Mouse (Mus musculus) bone marrow macrophage, adult 2 months (primary cell): ENCODE measurements at regions not wholly inside any gene's neighbourhood (a gene's known extent, or its start where the extent isn't known, plus 50 kb on each side); places are given as distances from the start of the nearest gene placed in this dataset.

ENCODE experiments used
- H3K27ac ChIP-seq: 2 replicates; pipeline ENCODE4 v1.5.1; 2012; ENCODE audit warnings: low read depth, low read length; ENCODE audit not compliant: insufficient read depth
- H3K4me1 ChIP-seq: 2 replicates; pipeline ENCODE4 v1.6.1; 2012; ENCODE audit warnings: low read length; ENCODE audit not compliant: control insufficient read depth, insufficient read depth
- H3K4me3 ChIP-seq: 2 replicates; pipeline ENCODE4 v1.5.1; 2012; ENCODE audit warnings: mild to moderate bottlenecking, low read length, moderate library complexity; ENCODE audit not compliant: insufficient read depth
- CTCF ChIP-seq: IDR thresholded peaks from 2 replicates; pipeline ENCODE4 v1.5.1; 2012; ENCODE audit warnings: low read depth, mild to moderate bottlenecking, low read length, moderate library complexity
- POLR2A ChIP-seq: IDR thresholded peaks from 2 replicates; pipeline ENCODE4 v1.6.1; 2012; ENCODE audit warnings: mild to moderate bottlenecking, low read depth, low read length, borderline replicate concordance

DNA sequence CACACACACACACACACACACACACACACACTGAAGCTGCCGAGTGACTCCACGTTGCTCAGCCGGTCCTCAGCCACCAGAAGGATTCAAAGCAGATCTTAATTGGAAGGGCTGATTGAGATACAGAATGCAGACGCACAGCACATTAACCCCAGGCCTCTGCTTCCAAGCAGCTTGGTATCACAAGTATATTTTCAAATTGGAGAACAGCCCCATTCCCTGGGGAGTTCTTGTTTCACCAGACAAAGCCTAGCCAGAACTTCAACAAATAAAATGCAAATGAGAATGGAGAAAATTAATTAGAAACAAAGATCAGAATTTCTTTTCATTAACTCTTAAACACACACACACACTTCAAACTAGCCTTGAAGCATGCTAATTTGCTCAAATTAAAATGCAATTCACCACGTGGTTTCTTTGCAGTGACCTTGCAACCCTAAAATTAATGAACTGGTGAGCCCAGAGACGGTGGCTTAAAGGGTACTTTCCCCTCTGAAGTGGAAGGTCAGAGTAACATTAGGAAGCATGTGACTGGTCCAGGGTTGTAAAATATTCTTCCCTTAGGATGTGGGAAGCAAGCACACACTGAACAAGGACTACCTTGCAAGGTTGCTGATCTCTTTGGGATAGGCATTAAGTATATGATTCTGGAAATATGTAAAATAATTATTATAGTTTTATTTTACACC lies 72.2 kb upstream of the Dapk1 start:
- Histone ChIP-seq H3K4me1 (no peaks in the 10 kb centered on the region), H3K27ac (no peak overlapping the region), H3K4me3 (no peak overlapping the region)
- TF ChIP-seq POLR2A (no peak), CTCF (no peak)

DNA sequence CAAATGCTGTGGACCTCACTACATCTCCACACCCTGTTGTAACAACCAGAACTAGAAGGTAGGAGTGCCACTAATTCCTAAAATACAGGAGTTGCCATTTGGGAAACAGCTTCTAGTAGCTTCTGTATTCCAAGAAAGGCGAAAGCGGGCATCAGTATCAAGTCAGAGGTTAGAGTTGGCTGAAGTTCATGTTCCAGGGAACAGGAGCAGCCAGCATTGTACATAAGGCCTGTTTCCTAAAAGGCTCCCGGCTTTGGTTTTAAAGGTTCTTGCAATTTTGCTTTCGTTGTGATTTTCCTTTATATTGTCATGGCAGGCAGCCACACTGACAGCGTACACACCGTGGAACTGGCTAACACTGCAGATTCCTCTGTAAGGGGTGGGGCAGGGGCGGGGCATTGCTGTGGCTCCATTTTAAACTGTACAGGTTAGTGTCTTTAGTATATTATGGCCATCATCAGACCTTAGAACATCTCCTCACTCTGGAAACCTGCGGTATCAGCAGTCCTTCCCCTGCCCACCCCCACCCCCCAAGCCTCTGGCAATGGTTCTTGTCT lies 67.8 kb upstream of the Dapk1 start:
- H3K27ac ChIP-seq: no peak overlapping the region
- TF ChIP-seq POLR2A (no peak), CTCF (no peak)
- H3K4me1 ChIP-seq: no peaks in the 10 kb centered on the region
- H3K4me3 ChIP-seq: no peak overlapping the region

DNA sequence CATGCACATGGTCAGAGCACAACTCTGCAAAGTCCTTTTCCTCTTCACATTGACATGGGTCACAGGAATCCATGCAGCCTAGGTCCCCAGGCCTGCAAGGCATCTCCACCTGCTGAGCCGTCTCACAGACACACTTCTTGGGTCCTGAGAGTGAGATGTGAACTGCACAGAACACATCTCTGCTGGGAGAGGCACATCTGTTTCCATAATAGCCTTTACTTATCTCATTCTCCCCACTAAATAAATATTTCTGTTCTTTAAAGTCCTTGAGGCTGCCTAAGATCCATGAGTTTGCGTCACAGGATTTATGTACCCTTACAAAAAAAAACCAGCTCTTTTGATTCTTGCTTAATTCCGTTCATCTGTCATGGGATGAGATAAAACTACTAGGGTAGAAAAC lies 67.2 kb upstream of the Dapk1 start:
- H3K4me1 ChIP-seq: no peaks in the 10 kb centered on the region
- no peak overlapping the region for H3K27ac ChIP-seq
- TF ChIP-seq CTCF: no peak
- no peak for TF ChIP-seq POLR2A
- no peak overlapping the region for H3K4me3 ChIP-seq

DNA sequence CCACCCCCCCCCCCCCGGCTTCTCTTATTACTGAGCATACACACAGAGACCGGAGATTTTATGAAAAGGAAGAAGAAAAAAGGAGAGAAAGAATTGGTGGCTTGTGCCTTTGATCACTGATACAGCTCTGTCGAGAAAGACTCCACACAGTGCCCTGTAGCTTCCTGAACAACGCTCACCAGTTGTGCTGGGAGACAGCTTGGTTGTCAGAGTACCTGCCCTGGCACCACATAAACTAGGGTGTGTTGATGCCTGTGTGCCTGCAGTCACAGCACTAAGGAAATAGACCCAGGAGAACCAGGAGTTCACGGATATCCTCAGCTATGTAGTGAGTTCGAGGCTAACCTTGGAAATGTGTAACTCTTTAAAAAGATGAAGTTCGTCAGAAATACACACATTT lies 66.7 kb upstream of the Dapk1 start:
- no peaks in the 10 kb centered on the region for H3K4me1 ChIP-seq
- no peak for TF ChIP-seq POLR2A
- no peak for TF ChIP-seq CTCF

DNA sequence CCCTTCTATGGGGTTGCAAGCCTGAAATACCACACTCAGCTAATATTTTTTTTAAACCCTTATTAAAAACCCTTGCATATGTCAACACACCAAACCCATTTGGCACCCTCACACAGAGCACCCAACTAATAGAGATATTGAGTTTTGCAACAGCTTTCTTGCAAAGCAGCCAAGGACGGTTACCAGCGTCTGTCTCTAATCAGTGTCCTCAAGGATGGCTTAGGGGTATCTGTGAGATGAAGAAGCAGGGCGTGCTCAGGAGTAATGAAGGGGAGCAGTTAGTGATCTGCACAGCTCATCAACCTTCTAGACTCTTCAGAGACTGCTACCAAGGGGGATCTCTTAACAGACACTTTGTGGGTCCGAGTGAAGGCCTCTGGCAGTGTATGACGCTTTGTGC lies 65.0 kb upstream of the Dapk1 start:
- no peak for TF ChIP-seq POLR2A
- TF ChIP-seq CTCF: no peak
- no peaks in the 10 kb centered on the region for H3K4me1 ChIP-seq
- H3K4me3 ChIP-seq: no peak overlapping the region
- no peak overlapping the region for H3K27ac ChIP-seq

More for the DNA sequence above, 66.7 kb upstream of the Dapk1 start:
- Histone ChIP-seq H3K4me3 (no peak overlapping the region), H3K27ac (no peak overlapping the region)

DNA sequence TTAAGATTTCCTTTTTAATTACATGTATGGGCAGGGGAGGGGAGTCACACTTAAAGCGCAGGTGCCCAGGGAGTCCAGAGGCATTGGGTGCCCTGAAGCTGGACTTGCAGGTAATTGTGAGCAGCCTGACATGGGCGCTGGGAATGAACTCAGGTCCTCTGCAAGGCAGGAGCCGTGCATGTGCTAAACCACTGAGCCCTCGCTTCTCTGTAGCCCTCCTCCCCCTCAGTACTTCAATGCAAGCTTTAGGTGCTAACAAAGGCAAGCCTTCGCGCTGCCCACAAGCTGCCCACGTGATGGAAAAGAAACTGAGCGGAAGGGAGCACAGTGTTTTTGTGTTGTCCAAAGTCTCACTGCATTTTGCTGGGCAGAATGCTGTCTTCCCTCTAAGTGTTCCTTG lies 63.6 kb upstream of the Dapk1 start:
- H3K4me3 ChIP-seq: no peak overlapping the region
- H3K27ac ChIP-seq: no peak overlapping the region
- no peaks in the 10 kb centered on the region for H3K4me1 ChIP-seq
- TF ChIP-seq POLR2A: no peak
- TF ChIP-seq CTCF: no peak

DNA sequence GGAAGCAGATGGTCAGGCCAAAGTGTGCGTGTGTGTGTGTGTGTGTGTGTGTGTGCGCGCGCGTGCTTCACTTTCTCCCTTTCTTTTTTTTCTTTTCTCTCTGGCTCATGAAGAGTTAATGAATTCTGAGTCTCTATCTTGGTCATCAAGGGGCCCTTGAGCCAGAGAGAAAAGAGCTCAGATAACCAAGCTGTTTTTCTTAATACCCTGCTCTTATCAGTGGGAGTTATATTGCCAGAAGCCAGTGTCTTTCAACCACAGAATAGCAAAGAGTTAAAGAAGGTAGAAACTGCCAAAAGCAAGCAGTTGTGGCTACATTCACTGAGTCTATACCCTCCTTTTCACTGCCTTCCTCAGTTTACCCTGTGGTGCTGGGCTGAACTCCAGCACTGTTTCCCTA lies 60.6 kb upstream of the Dapk1 start:
- TF ChIP-seq POLR2A: no peak
- TF ChIP-seq CTCF: no peak
- Histone ChIP-seq H3K27ac (no peak overlapping the region), H3K4me1 (no peaks in the 10 kb centered on the region), H3K4me3 (no peak overlapping the region)

DNA sequence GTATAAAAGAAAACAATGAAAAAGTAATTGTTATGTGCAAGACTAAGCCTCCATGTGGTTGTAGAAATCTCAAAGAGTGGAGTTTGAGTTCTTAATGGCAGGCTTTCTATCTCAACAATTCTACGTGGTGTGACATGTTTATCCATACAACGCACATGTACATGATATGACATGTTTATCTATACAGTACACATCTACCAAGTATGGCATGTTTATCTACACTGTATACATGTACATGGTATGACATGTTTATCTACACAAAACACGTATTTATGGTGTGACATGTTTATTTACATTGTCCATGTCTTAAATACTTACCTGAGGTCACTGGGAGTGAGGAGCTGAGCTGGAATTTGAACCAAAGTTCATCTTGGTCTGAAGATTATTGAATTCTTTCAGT lies 57.4 kb upstream of the Dapk1 start:
- H3K4me1 ChIP-seq: no peaks in the 10 kb centered on the region

DNA sequence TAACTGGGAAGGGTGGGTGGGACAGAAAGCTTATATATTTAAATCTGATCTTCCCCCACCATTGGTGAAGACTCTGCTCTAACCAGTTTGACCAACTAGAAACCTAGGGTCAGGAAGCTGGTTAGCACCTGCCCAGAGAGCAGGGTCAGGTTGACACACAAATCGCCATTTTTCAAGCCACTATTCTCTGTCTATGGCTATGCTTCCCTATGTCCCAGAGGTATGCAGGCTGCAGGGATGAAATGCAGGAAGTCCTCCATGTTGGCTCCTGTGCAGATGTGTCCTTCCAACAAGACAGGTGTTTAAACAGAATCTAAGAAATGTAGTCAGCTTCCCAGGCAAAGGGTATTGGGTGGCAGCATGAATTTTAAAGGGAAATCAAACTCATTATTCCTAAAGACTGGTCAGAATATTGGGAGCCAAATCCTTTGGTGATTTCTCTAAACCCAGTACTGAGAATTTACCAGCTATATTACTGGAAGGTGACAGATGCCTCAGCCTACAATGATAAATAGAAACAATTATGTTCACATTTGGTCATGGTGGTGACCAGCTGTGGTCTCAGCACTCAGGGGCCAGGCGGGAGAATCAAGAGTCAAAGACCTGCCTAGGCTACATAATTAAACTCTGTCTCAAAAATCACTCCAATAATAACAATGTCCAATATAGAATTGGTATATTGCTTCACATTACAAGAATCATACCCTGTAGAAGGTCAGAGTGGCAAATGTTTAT lies 55.6 kb upstream of the Dapk1 start:
- Histone ChIP-seq H3K4me1 (no peaks in the 10 kb centered on the region), H3K4me3 (no peak overlapping the region), H3K27ac (no peak overlapping the region)
- TF ChIP-seq POLR2A (no peak), CTCF (no peak)

More for the DNA sequence above, 57.4 kb upstream of the Dapk1 start:
- TF ChIP-seq CTCF (no peak), POLR2A (no peak)
- Histone ChIP-seq H3K27ac (no peak overlapping the region), H3K4me3 (no peak overlapping the region)
